Mouse (Mus musculus): ENCODE results near the gene Erg.

DNA sequence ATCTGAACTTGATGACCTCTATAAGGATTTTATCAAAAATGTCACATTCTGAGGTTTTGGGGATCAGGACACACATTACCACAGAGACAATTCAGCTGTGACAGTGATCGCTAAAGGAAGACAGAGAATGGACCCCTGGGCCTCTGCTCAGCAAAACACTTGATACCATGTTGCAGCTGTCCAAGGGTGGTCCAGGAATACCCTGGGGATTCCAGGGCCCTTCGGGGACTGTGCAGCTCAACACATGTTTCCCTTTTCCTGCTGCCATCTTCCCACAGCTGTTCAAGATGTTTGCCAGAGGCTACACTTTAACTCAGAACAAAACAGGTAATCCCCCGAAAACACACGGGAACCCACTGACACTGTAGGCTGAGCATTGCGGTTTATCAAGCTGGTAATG is 158.2 kb downstream of the Erg start:
- TF ChIP-seq CTCF (IDR thresholded peaks at IDR 0.05; ENCODE audit: borderline replicate concordance, insufficient read depth, low read depth, low read length): no peak
- TF ChIP-seq POLR2A (IDR thresholded peaks at IDR 0.05; ENCODE audit: borderline replicate concordance, insufficient read depth, low read length): no peak
